Mouse (Mus musculus): Measurements from ENCODE around the gene Arl5a.

Arl5a gene

GRCm38 (mm10) chr2:52358156-52358555 is 66.5 kb downstream of the Arl5a start:
- DNase-seq, result no peak

GRCm38 (mm10) chr2:52351029-52351428 is 73.7 kb downstream of the Arl5a start:
- DNase-seq, result no peak

Data from kidney, postnatal 10 days (tissue).